Mouse (Mus musculus) urinary bladder, adult 18-20 months (tissue): Measurements from ENCODE around the gene Hvcn1.
"Not testable (repeated sequence)": the region's sequence is repeated elsewhere in the genome, so short reads cannot be mapped to it uniquely, and the experiment has no call there.

Experiments
- DNase-seq, 2 experiments: peaks; one replicate each; pipeline ENCODE4 v3.0.0; 2022; ENCODE audit warnings: low spot score in 2 of 2, mixed read lengths in 2 of 2

Gene Hvcn1

GRCm38 (mm10) chr5:122206475-122206874 is at the start of gene Hvcn1:
Gene Hvcn1, plus strand, starts transcription at chr5:122206804.
- no peak for DNase-seq

GRCm38 (mm10) chr5:122157827-122158381 is 48.7 kb upstream of the Hvcn1 start, which contains the start of gene Ppp1cc:
Gene Ppp1cc, plus strand, starts transcription at chr5:122158278.
- peak; percentile 78 to 85 for DNase-seq

GRCm38 (mm10) chr5:122158557-122159515 is 47.8 kb upstream of the Hvcn1 start:
- DNase-seq = no peak

GRCm38 (mm10) chr5:122163194-122163593 is 43.4 kb upstream of the Hvcn1 start:
- no peak for DNase-seq

GRCm38 (mm10) chr5:122164011-122164410 is 42.6 kb upstream of the Hvcn1 start:
- no peak for DNase-seq

GRCm38 (mm10) chr5:122165233-122165915 is 41.2 kb upstream of the Hvcn1 start:
- no peak for DNase-seq

- no peak for DNase-seq
Measured at GRCm38 (mm10) chr5:122166636-122167161, 39.9 kb upstream of the Hvcn1 start.

- DNase-seq = no peak
Measured at GRCm38 (mm10) chr5:122168344-122169069, 38.1 kb upstream of the Hvcn1 start.

- no peak for DNase-seq
Measured at GRCm38 (mm10) chr5:122171058-122171457, 35.5 kb upstream of the Hvcn1 start.

- no peak for DNase-seq
Measured at GRCm38 (mm10) chr5:122175402-122175801, 31.2 kb upstream of the Hvcn1 start.

GRCm38 (mm10) chr5:122175961-122176360 is 30.6 kb upstream of the Hvcn1 start:
- DNase-seq = no peak

GRCm38 (mm10) chr5:122176398-122176797 is 30.2 kb upstream of the Hvcn1 start:
- no peak for DNase-seq

- DNase-seq = no peak
Measured at GRCm38 (mm10) chr5:122179665-122180064, 26.9 kb upstream of the Hvcn1 start.

GRCm38 (mm10) chr5:122184283-122184806 is 22.3 kb upstream of the Hvcn1 start:
- DNase-seq = no peak

GRCm38 (mm10) chr5:122184858-122185257 is 21.7 kb upstream of the Hvcn1 start:
- not testable (repeated sequence) for DNase-seq

GRCm38 (mm10) chr5:122189115-122189514 is 17.5 kb upstream of the Hvcn1 start:
- DNase-seq = no peak

- DNase-seq = no peak
Measured at GRCm38 (mm10) chr5:122190465-122190864, 16.1 kb upstream of the Hvcn1 start.

- DNase-seq = peak in 1 of 2 experiments; percentile 40
Measured at GRCm38 (mm10) chr5:122191269-122192063, 15.1 kb upstream of the Hvcn1 start.

- no peak for DNase-seq
Measured at GRCm38 (mm10) chr5:122192347-122192746, 14.3 kb upstream of the Hvcn1 start.

- DNase-seq = no peak
Measured at GRCm38 (mm10) chr5:122200872-122201271, 5.7 kb upstream of the Hvcn1 start.
